11 mouse cellular contexts compared by ENCODE assay signal in the genomic region with DNA sequence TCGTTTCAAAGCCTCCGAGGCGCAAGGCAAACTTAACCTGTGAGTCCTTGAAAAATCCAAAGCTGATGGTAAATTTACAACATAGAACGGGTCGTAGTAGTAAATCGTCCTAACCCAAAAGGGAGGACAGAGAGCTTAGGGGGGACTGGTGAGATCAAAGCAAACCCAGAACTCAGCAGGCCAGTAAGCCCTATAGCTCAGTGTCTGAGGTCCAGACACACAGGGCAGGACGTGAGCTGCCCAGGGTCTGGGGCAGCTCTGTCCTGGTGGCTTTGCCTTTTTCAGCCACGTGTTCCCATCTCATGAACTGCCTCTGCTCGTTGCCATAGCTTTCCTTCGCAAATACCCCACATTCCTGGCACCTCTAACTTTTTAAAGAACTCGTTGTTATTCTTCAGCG.
DNase-seq lines count a peak whose midpoint lies in the region; ATAC-seq and TF ChIP-seq lines count a peak whose summit lies in the region.
"Had no signal": no experiment of that assay in that cellular context is flagged by ENCODE, and none has a peak within 500 bp of the region (broad histone marks: within the 10 kb centered on the region; RNA-seq: fewer than 3 reads in every experiment).

No protein-coding gene starts in this region.

- intact Hi-C loops in heart, postnatal 25 days (cut with DNase I) = no loop called here

- WGBS in heart, embryonic 11.5 days (ENCODE audit: insufficient replicate concordance) = 48% methylated on average over 12 of the region's 12 CpGs
- 54% methylated on average over 12 of the region's 12 CpGs for WGBS in midbrain, embryonic 11.5 days
- 57% methylated on average over 12 of the region's 12 CpGs for WGBS in midbrain, embryonic 10.5 days
- WGBS in limb, embryonic 14.5 days = 34% methylated on average over 12 of the region's 12 CpGs

- H3K27me3 ChIP-seq in heart, embryonic 11.5 days (ENCODE audit: control insufficient read depth, insufficient read depth, low read length) = no peaks in the 10 kb centered on the region
- H3K27me3 ChIP-seq in midbrain, embryonic 11.5 days (ENCODE audit: control insufficient read depth, insufficient read depth, low read length) = no peaks in the 10 kb centered on the region
- 0 out of 2 replicates have a peak, but pooled peaks cover 3% of the 10 kb centered on the region for H3K27me3 ChIP-seq in midbrain, embryonic 10.5 days (ENCODE audit: low read depth, poor library complexity, severe bottlenecking)
- H3K27me3 ChIP-seq in limb, embryonic 14.5 days (ENCODE audit: control insufficient read depth, insufficient read depth, low read length) = no peaks in the 10 kb centered on the region

- no peak for TF ChIP-seq POLR2A in limb, embryonic 14.5 days (IDR thresholded peaks at IDR 0.05; ENCODE audit: borderline replicate concordance, extremely low read depth, insufficient read depth, insufficient read length)

- DNase-seq in heart, postnatal 25 days (ENCODE audit: low spot score) = no peak
- no peak for DNase-seq in midbrain, embryonic 11.5 days (ENCODE audit: low spot score, missing footprints)
- DNase-seq in midbrain, embryonic 10.5 days (ENCODE audit: low spot score) = no peak
- DNase-seq in limb, embryonic 14.5 days (ENCODE audit: low spot score) = no peak
- DNase-seq in thymus, postnatal 36 days = no peak
- DNase-seq in layer of hippocampus, adult 11-12 months (ENCODE audit: low spot score) = no peak
- DNase-seq: layer of hippocampus, postnatal 36 days; retina, postnatal 1 day had no signal

- no peaks in the 10 kb centered on the region for H3K36me3 ChIP-seq in heart, embryonic 11.5 days (ENCODE audit: control insufficient read depth, insufficient read depth, low read length)
- no peaks in the 10 kb centered on the region for H3K36me3 ChIP-seq in midbrain, embryonic 11.5 days (ENCODE audit: control insufficient read depth, insufficient read depth, low read length)
- no peaks in the 10 kb centered on the region for H3K36me3 ChIP-seq in midbrain, embryonic 10.5 days
- no peaks in the 10 kb centered on the region for H3K36me3 ChIP-seq in limb, embryonic 14.5 days (ENCODE audit: control insufficient read depth, insufficient read depth, low read length)

- H3K4me1 ChIP-seq in heart, embryonic 11.5 days (ENCODE audit: control insufficient read depth, insufficient read depth, low read length) = peaks cover 9% of the 10 kb centered on the region
- H3K4me1 ChIP-seq in midbrain, embryonic 11.5 days (ENCODE audit: control insufficient read depth, insufficient read depth, low read length) = no peaks in the 10 kb centered on the region
- peaks cover 9% of the 10 kb centered on the region; the same call in 1 of the 2 replicates for H3K4me1 ChIP-seq in midbrain, embryonic 10.5 days
- peaks cover 14% of the 10 kb centered on the region for H3K4me1 ChIP-seq in limb, embryonic 14.5 days (ENCODE audit: control insufficient read depth, insufficient read depth, low read length)

- H3K9me3 ChIP-seq in heart, embryonic 11.5 days (replicated peaks; ENCODE audit: control insufficient read depth, low read length) = no peaks in the 10 kb centered on the region
- no peaks in the 10 kb centered on the region for H3K9me3 ChIP-seq in midbrain, embryonic 11.5 days (ENCODE audit: control insufficient read depth, low read length)
- H3K9me3 ChIP-seq in midbrain, embryonic 10.5 days (replicated peaks) = no peaks in the 10 kb centered on the region
- H3K9me3 ChIP-seq in limb, embryonic 14.5 days (ENCODE audit: control insufficient read depth, low read length) = no peaks in the 10 kb centered on the region

- H3K4me3 ChIP-seq in heart, embryonic 11.5 days (ENCODE audit: low read depth, low read length) = peak overlapping the region; percentile 25
- no peak overlapping the region for H3K4me3 ChIP-seq in midbrain, embryonic 11.5 days (ENCODE audit: low read depth, low read length)
- H3K4me3 ChIP-seq in midbrain, embryonic 10.5 days = no peak overlapping the region
- H3K4me3 ChIP-seq in limb, embryonic 14.5 days (replicated peaks; ENCODE audit: low read length) = 0 out of 2 replicates have a peak overlapping the region, but pooled peaks have one; percentile 18
- H3K4me3 ChIP-seq: erythroblast, embryonic 14.5 days had no signal

- ATAC-seq in heart, embryonic 11.5 days (replicated peaks; ENCODE audit: insufficient number of reproducible peaks, low FRiP score, low TSS enrichment) = no peak
- no peak for ATAC-seq in midbrain, embryonic 11.5 days (ENCODE audit: low FRiP score)
- no peak for ATAC-seq in limb, embryonic 14.5 days (ENCODE audit: low FRiP score, low read depth)
- no peak for ATAC-seq in megakaryocyte-erythroid progenitor cell, adult 5-6 weeks (replicated peaks; ENCODE audit: low FRiP score, low TSS enrichment, poor library complexity, severe bottlenecking)

- H3K9ac ChIP-seq in heart, embryonic 11.5 days (ENCODE audit: low read depth, low read length) = peak overlapping the region; percentile 43; the same call in 1 of the 2 replicates
- H3K9ac ChIP-seq in midbrain, embryonic 11.5 days (ENCODE audit: low read length) = no peak overlapping the region
- H3K9ac ChIP-seq in limb, embryonic 14.5 days (ENCODE audit: low read depth, low read length, severe bottlenecking) = peak overlapping the region; percentile 31; the same call in 1 of the 2 replicates

- peak overlapping the region; percentile 60 for H3K4me2 ChIP-seq in heart, embryonic 11.5 days
- H3K4me2 ChIP-seq in midbrain, embryonic 11.5 days = peak overlapping the region; percentile 19; the same call in 1 of the 2 replicates
- H3K4me2 ChIP-seq in limb, embryonic 14.5 days (replicated peaks; ENCODE audit: low read depth, low read length, severe bottlenecking) = peak overlapping the region; percentile 40

- no peak overlapping the region for H3K27ac ChIP-seq in heart, embryonic 11.5 days (ENCODE audit: low read depth, low read length)
- no peak overlapping the region for H3K27ac ChIP-seq in midbrain, embryonic 11.5 days (ENCODE audit: low read depth, low read length)
- H3K27ac ChIP-seq in midbrain, embryonic 10.5 days (replicated peaks) = no peak overlapping the region; the same call in 1 of the 2 replicates
- H3K27ac ChIP-seq in limb, embryonic 14.5 days (replicated peaks; ENCODE audit: low read depth, low read length) = no peak overlapping the region

Comparison
In these comparisons a context has a peak if more than half of its experiments do, and no peak if none do; other contexts are left out.
1. H3K4me3 ChIP-seq: peak in heart, embryonic 11.5 days (single experiment) and limb, embryonic 14.5 days (single experiment); none in midbrain, embryonic 11.5 days (single experiment) and midbrain, embryonic 10.5 days (single experiment).
2. Peak in every context shown above with its lines, with median percentiles within 50 percentile points of each other: H3K4me2 ChIP-seq.